Mouse (Mus musculus) ES-E14 (cell line): ENCODE measurements around the gene Fam13a. TPM values are rescaled to one million over a fixed set of nuclear protein-coding genes. Genes with fewer than 3 reads are reported as not detected.

ENCODE experiments used
- DNase-seq: peaks from one replicate; pipeline ENCODE4 v3.0.0-alpha.2; 2013; ENCODE audit warnings: low read depth, low spot score
- H3K27ac ChIP-seq: 2 replicates; pipeline ENCODE4 v1.5.1; 2012; ENCODE audit warnings: low read depth, mild to moderate bottlenecking, low read length, moderate library complexity, mixed read lengths; ENCODE audit not compliant: poor library complexity, insufficient read depth, severe bottlenecking
- H3K36me3 ChIP-seq: 2 replicates; pipeline ENCODE4 v1.6.1; 2012; ENCODE audit warnings: mild to moderate bottlenecking, low read length, moderate library complexity, mixed read lengths; ENCODE audit not compliant: control insufficient read depth, poor library complexity, insufficient read depth, severe bottlenecking
- H3K4me1 ChIP-seq, 2 experiments: fragments of 150-350 bp in 1 of 2; sonication (generic) in 1 of 2; 2 replicates each; pipeline ENCODE4 v1.6.1; 2012; ENCODE audit warnings: low read length in 2 of 2, mild to moderate bottlenecking in 1 of 2, mixed read lengths in 1 of 2; ENCODE audit not compliant: control insufficient read depth in 2 of 2, insufficient read depth in 2 of 2, poor library complexity in 1 of 2
- H3K4me3 ChIP-seq, 2 experiments: fragments of 150-350 bp in 1 of 2; sonication (generic) in 1 of 2; 2 replicates each; pipeline ENCODE4 v1.5.1; 2012; ENCODE audit warnings: low read length in 2 of 2, low read depth in 1 of 2, mild to moderate bottlenecking in 1 of 2, mixed read lengths in 1 of 2; ENCODE audit not compliant: insufficient read depth in 1 of 2, poor library complexity in 1 of 2, severe bottlenecking in 1 of 2
- H3K9ac ChIP-seq: 2 replicates; pipeline ENCODE4 v1.6.1; 2012; ENCODE audit warnings: low read depth, mild to moderate bottlenecking, low read length, mixed read lengths; ENCODE audit not compliant: poor library complexity, insufficient read depth, severe bottlenecking
- H3K9me3 ChIP-seq: fragments of 150-350 bp; sonication (generic); 2 replicates; pipeline ENCODE4 v1.6.1; 2012; ENCODE audit warnings: low read depth, mild to moderate bottlenecking, low read length; ENCODE audit not compliant: control insufficient read depth, insufficient read depth
- CHD2 ChIP-seq: IDR thresholded peaks from 2 replicates; pipeline ENCODE4 v1.6.1; 2014; ENCODE audit warnings: mild to moderate bottlenecking, low read depth, low read length, inconsistent platforms
- HCFC1 ChIP-seq: IDR thresholded peaks from 2 replicates; pipeline ENCODE4 v1.6.1; 2012; ENCODE audit warnings: low read length, inconsistent platforms, borderline replicate concordance; ENCODE audit not compliant: insufficient read depth
- MAFK ChIP-seq: IDR thresholded peaks from 2 replicates; pipeline ENCODE4 v1.6.1; 2014; ENCODE audit warnings: mild to moderate bottlenecking, low read depth, low read length, inconsistent platforms; ENCODE audit not compliant: insufficient read depth
- ZC3H11A ChIP-seq: IDR thresholded peaks from 2 replicates; pipeline ENCODE4 v1.6.1; 2012; ENCODE audit warnings: low read depth, mild to moderate bottlenecking, inconsistent platforms, low read length, borderline replicate concordance
- ZNF384 ChIP-seq: IDR thresholded peaks from 2 replicates; pipeline ENCODE4 v1.6.1; 2012; ENCODE audit warnings: low read depth, low read length, inconsistent platforms
- in situ Hi-C, 2 experiments: fragments of 600-800 bp; cut with MboI; formaldehyde crosslinking; loops; one replicate each; pipeline ENCODE4 v1.15.1; 2025; ENCODE audit warnings: low sequenced_read_pairs in 2 of 2, inconsistent platforms in 1 of 2; ENCODE audit not compliant: unreplicated experiment in 2 of 2
- total RNA-seq: library from RNA; depleted of rRNA; stranded (reverse); fragments of 300-350 nt; gene quantifications from 2 replicates; pipeline ENCODE4 v1.2.3, GENCODE M21; 2012

The Fam13a gene
- total RNA-seq, 1 experiment = 0.27 TPM

DNA sequence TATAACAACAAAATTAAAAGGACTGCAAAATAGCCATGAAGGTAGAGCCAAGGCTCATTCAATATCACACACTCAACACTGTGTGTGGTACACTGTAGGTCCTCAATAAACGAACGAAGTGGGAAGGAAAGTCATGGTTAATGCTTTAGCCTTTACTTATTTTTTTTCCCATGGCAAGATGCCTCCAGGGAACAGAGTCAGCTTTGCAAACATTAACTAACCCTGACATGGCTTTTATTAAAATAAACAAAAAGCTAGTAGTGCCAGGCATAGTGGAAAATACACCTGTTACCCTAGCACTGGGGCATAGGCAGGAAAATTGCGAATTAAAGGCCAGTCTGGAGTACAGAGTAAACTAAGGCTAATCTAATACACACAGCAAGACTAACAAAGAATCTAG is 35.2 kb downstream of the Fam13a start:
- in situ Hi-C loops = no loop called here
- no peak overlapping the region for H3K4me3 ChIP-seq
- H3K36me3 ChIP-seq = no peaks in the 10 kb centered on the region
- no peaks in the 10 kb centered on the region for H3K9me3 ChIP-seq
- no peaks in the 10 kb centered on the region for H3K4me1 ChIP-seq
- no peak overlapping the region for H3K9ac ChIP-seq
- no peak overlapping the region for H3K27ac ChIP-seq
- TF ChIP-seq ZC3H11A (no peak), CHD2 (no peak), ZNF384 (no peak), HCFC1 (no peak), MAFK (no peak)
- no peak for DNase-seq

GRCm38 (mm10) chr6:58988706-58989105 is 35.6 kb downstream of the Fam13a start:
- Histone ChIP-seq H3K4me1 (no peaks in the 10 kb centered on the region), H3K9ac (no peak overlapping the region), H3K4me3 (no peak overlapping the region), H3K27ac (no peak overlapping the region), H3K36me3 (no peaks in the 10 kb centered on the region), H3K9me3 (no peaks in the 10 kb centered on the region)
- no peak for TF ChIP-seq CHD2
- no peak for TF ChIP-seq ZC3H11A
- TF ChIP-seq ZNF384 = no peak
- no peak for TF ChIP-seq HCFC1
- TF ChIP-seq MAFK = no peak
- in situ Hi-C loops = no loop called here
- no peak for DNase-seq

DNA sequence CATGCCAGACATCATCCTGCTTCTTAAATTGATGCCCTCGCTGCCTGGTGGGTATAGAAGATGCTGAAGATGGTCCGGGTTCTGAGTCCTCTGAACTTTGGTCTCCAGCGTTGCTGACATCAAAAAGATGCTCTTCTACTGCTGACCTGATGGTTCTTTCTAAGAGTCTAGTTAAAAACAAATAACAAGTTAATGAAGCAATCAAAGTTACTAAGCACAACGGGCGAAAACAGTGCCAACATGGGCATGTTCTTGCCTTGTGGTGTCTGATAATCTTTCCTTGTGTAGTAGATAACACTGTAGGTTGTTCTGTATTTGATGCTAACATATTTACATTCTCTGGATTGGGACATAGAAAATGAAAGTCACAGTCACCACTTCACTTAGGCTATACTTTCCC is 37.2 kb downstream of the Fam13a start:
- DNase-seq = no peak
- TF ChIP-seq MAFK (no peak), HCFC1 (no peak), ZNF384 (no peak), CHD2 (no peak), ZC3H11A (no peak)
- Histone ChIP-seq H3K4me1 (no peaks in the 10 kb centered on the region), H3K4me3 (no peak overlapping the region), H3K36me3 (no peaks in the 10 kb centered on the region), H3K27ac (no peak overlapping the region), H3K9me3 (no peaks in the 10 kb centered on the region), H3K9ac (no peak overlapping the region)
- in situ Hi-C loops = no loop called here

DNA sequence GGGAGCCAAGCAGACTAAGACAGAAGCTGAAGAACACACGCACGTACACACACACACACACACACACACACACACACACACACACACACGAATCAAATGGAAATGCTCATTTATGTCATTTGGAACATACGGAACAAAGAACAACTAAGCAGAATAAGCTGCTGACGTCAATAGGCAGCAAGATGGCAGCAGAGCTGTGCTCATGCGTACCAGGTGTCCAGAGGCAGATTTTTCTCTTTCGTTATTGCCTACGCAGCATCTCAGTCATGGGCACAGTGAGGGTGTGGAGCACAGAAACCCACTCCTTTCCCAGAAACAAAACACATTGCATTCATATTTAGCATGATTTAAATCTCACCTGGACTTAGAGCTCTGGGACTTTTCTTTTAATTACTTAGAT is 39.2 kb downstream of the Fam13a start:
- Histone ChIP-seq H3K4me3 (no peak overlapping the region), H3K9ac (no peak overlapping the region), H3K9me3 (no peaks in the 10 kb centered on the region), H3K4me1 (no peaks in the 10 kb centered on the region), H3K36me3 (no peaks in the 10 kb centered on the region), H3K27ac (no peak overlapping the region)
- in situ Hi-C loops = no loop called here
- DNase-seq = no peak
- TF ChIP-seq MAFK (no peak), ZC3H11A (no peak), ZNF384 (no peak), HCFC1 (no peak), CHD2 (no peak)

- no peaks in the 10 kb centered on the region for H3K36me3 ChIP-seq
- no peak for TF ChIP-seq ZNF384
- no peak for TF ChIP-seq CHD2
- TF ChIP-seq MAFK = no peak
- no peak for TF ChIP-seq HCFC1
- no peak for TF ChIP-seq ZC3H11A
- DNase-seq = no peak
- no peak overlapping the region for H3K9ac ChIP-seq
- H3K4me1 ChIP-seq = no peaks in the 10 kb centered on the region
- no peak overlapping the region for H3K27ac ChIP-seq
- no peaks in the 10 kb centered on the region for H3K9me3 ChIP-seq
- in situ Hi-C loops = no loop called here
- H3K4me3 ChIP-seq = no peak overlapping the region
Measured at GRCm38 (mm10) chr6:58975249-58975648, 49.1 kb downstream of the Fam13a start.
